Mouse (Mus musculus): ENCODE results near the gene Nup214. TPM values are rescaled to one million over a fixed set of nuclear protein-coding genes. Genes with fewer than 3 reads are reported as not detected.
A peak's percentile ranks its signal among the peaks of the same experiment; 100 is the strongest.

Nup214 gene
- total RNA-seq (2012; rRNA removed) = 74.3 and 77.0 TPM in 2 replicates

GRCm38 (mm10) chr2:31974141-31974808 lies at the start of gene Nup214:
Gene Nup214 (plus strand): TSS chr2:31974436.
- TF ChIP-seq CHD2 (IDR thresholded peaks at IDR 0.05; ENCODE audit: low read depth, low read length) (no peak), HCFC1 (IDR thresholded peaks at IDR 0.05; ENCODE audit: borderline replicate concordance, insufficient read depth, low read length) (peak; percentile 88), ZC3H11A (IDR thresholded peaks at IDR 0.05; ENCODE audit: borderline replicate concordance, low read depth, low read length) (peak; percentile 20; the same call in 1 of the 2 replicates), ZNF384 (IDR thresholded peaks at IDR 0.05; ENCODE audit: low read depth, low read length) (no peak), MAFK (IDR thresholded peaks at IDR 0.05; ENCODE audit: insufficient read depth, low read depth, low read length) (no peak)
- H3K36me3 ChIP-seq (ENCODE audit: control insufficient read depth, insufficient read depth, low read length, poor library complexity, severe bottlenecking) = peaks cover 15% of the 10 kb centered on the region
- in situ Hi-C loops (cut with MboI; ENCODE audit: low sequenced_read_pairs in 2 of 2, unreplicated experiment in 2 of 2) = no loop called here

GRCm38 (mm10) chr2:31924811-31925210 lies 49.4 kb upstream of the Nup214 start:
- no peaks in the 10 kb centered on the region for H3K4me1 ChIP-seq (ENCODE audit: control insufficient read depth in 2 of 2, insufficient read depth in 2 of 2, low read length in 2 of 2, poor library complexity in 1 of 2)
- in situ Hi-C loops (cut with MboI; ENCODE audit: low sequenced_read_pairs in 2 of 2, unreplicated experiment in 2 of 2) = no loop called here
- H3K9ac ChIP-seq (ENCODE audit: insufficient read depth, low read depth, low read length, poor library complexity, severe bottlenecking) = no peak overlapping the region
- no peak for DNase-seq (ENCODE audit: low read depth, low spot score)
- H3K9me3 ChIP-seq (ENCODE audit: control insufficient read depth, insufficient read depth, low read depth, low read length) = no peaks in the 10 kb centered on the region
- no peak for TF ChIP-seq ZNF384 (IDR thresholded peaks at IDR 0.05; ENCODE audit: low read depth, low read length)
- no peak for TF ChIP-seq ZC3H11A (IDR thresholded peaks at IDR 0.05; ENCODE audit: borderline replicate concordance, low read depth, low read length)
- no peak for TF ChIP-seq MAFK (IDR thresholded peaks at IDR 0.05; ENCODE audit: insufficient read depth, low read depth, low read length)
- no peak for TF ChIP-seq HCFC1 (IDR thresholded peaks at IDR 0.05; ENCODE audit: borderline replicate concordance, insufficient read depth, low read length)
- no peak for TF ChIP-seq CHD2 (IDR thresholded peaks at IDR 0.05; ENCODE audit: low read depth, low read length)
- H3K4me3 ChIP-seq (ENCODE audit: insufficient read depth in 1 of 2, low read depth in 1 of 2, low read length in 2 of 2, poor library complexity in 1 of 2, severe bottlenecking in 1 of 2) = no peak overlapping the region
- H3K27ac ChIP-seq (ENCODE audit: insufficient read depth, low read depth, low read length, poor library complexity, severe bottlenecking) = no peak overlapping the region
- H3K36me3 ChIP-seq (ENCODE audit: control insufficient read depth, insufficient read depth, low read length, poor library complexity, severe bottlenecking) = no peaks in the 10 kb centered on the region

More at GRCm38 (mm10) chr2:31974141-31974808, at the start of gene Nup214:
- peak within 1 kb of the TSS; percentile 85 to 88 for H3K4me3 ChIP-seq (ENCODE audit: insufficient read depth in 1 of 2, low read depth in 1 of 2, low read length in 2 of 2, poor library complexity in 1 of 2, severe bottlenecking in 1 of 2)
- peak; percentile 97 for DNase-seq (ENCODE audit: low read depth, low spot score)
- H3K27ac ChIP-seq (ENCODE audit: insufficient read depth, low read depth, low read length, poor library complexity, severe bottlenecking) = no peak within 1 kb of the TSS
- peak within 1 kb of the TSS; percentile 94 for H3K9ac ChIP-seq (ENCODE audit: insufficient read depth, low read depth, low read length, poor library complexity, severe bottlenecking)
- H3K9me3 ChIP-seq (ENCODE audit: control insufficient read depth, insufficient read depth, low read depth, low read length) = no peaks in the 10 kb centered on the region
- peaks cover 0 to 2% of the 10 kb centered on the region in 2 experiments; a peak in 1 of 4 replicates for H3K4me1 ChIP-seq (ENCODE audit: control insufficient read depth in 2 of 2, insufficient read depth in 2 of 2, low read length in 2 of 2, poor library complexity in 1 of 2)

GRCm38 (mm10) chr2:31925936-31926335 lies 48.3 kb upstream of the Nup214 start:
- Histone ChIP-seq H3K27ac (ENCODE audit: insufficient read depth, low read depth, low read length, poor library complexity, severe bottlenecking) (no peak overlapping the region), H3K36me3 (ENCODE audit: control insufficient read depth, insufficient read depth, low read length, poor library complexity, severe bottlenecking) (no peaks in the 10 kb centered on the region), H3K9ac (ENCODE audit: insufficient read depth, low read depth, low read length, poor library complexity, severe bottlenecking) (no peak overlapping the region), H3K4me1 (ENCODE audit: control insufficient read depth in 2 of 2, insufficient read depth in 2 of 2, low read length in 2 of 2, poor library complexity in 1 of 2) (no peaks in the 10 kb centered on the region), H3K9me3 (ENCODE audit: control insufficient read depth, insufficient read depth, low read depth, low read length) (no peaks in the 10 kb centered on the region), H3K4me3 (ENCODE audit: insufficient read depth in 1 of 2, low read depth in 1 of 2, low read length in 2 of 2, poor library complexity in 1 of 2, severe bottlenecking in 1 of 2) (no peak overlapping the region)
- no peak for DNase-seq (ENCODE audit: low read depth, low spot score)
- in situ Hi-C loops (cut with MboI; ENCODE audit: low sequenced_read_pairs in 2 of 2, unreplicated experiment in 2 of 2) = no loop called here
- TF ChIP-seq ZC3H11A (IDR thresholded peaks at IDR 0.05; ENCODE audit: borderline replicate concordance, low read depth, low read length) (no peak), ZNF384 (IDR thresholded peaks at IDR 0.05; ENCODE audit: low read depth, low read length) (no peak), CHD2 (IDR thresholded peaks at IDR 0.05; ENCODE audit: low read depth, low read length) (no peak), MAFK (IDR thresholded peaks at IDR 0.05; ENCODE audit: insufficient read depth, low read depth, low read length) (no peak)

- DNase-seq (ENCODE audit: low read depth, low spot score) = no peak
- Histone ChIP-seq H3K4me1 (ENCODE audit: control insufficient read depth in 2 of 2, insufficient read depth in 2 of 2, low read length in 2 of 2, poor library complexity in 1 of 2) (no peaks in the 10 kb centered on the region), H3K9me3 (ENCODE audit: control insufficient read depth, insufficient read depth, low read depth, low read length) (no peaks in the 10 kb centered on the region), H3K4me3 (ENCODE audit: insufficient read depth in 1 of 2, low read depth in 1 of 2, low read length in 2 of 2, poor library complexity in 1 of 2, severe bottlenecking in 1 of 2) (no peak overlapping the region), H3K27ac (ENCODE audit: insufficient read depth, low read depth, low read length, poor library complexity, severe bottlenecking) (no peak overlapping the region), H3K9ac (ENCODE audit: insufficient read depth, low read depth, low read length, poor library complexity, severe bottlenecking) (no peak overlapping the region), H3K36me3 (ENCODE audit: control insufficient read depth, insufficient read depth, low read length, poor library complexity, severe bottlenecking) (no peaks in the 10 kb centered on the region)
- TF ChIP-seq HCFC1 (IDR thresholded peaks at IDR 0.05; ENCODE audit: borderline replicate concordance, insufficient read depth, low read length) = no peak
- no peak for TF ChIP-seq CHD2 (IDR thresholded peaks at IDR 0.05; ENCODE audit: low read depth, low read length)
- no peak for TF ChIP-seq ZNF384 (IDR thresholded peaks at IDR 0.05; ENCODE audit: low read depth, low read length)
- TF ChIP-seq ZC3H11A (IDR thresholded peaks at IDR 0.05; ENCODE audit: borderline replicate concordance, low read depth, low read length) = no peak
- TF ChIP-seq MAFK (IDR thresholded peaks at IDR 0.05; ENCODE audit: insufficient read depth, low read depth, low read length) = no peak
- in situ Hi-C loops (cut with MboI; ENCODE audit: low sequenced_read_pairs in 2 of 2, unreplicated experiment in 2 of 2) = no loop called here
These were observed 44.6 kb upstream of the Nup214 start for GRCm38 (mm10) chr2:31929664-31930063.

Data from ES-E14 (cell line).